Mouse (Mus musculus) neural tube, embryonic 11.5 days (tissue): Measurements from ENCODE around the gene Cdkn2a. TPM values are rescaled to one million over a fixed set of nuclear protein-coding genes. Genes with fewer than 3 reads are reported as not detected.
A peak's percentile ranks its signal among the peaks of the same experiment; 100 is the strongest.

Experiments
- ATAC-seq: fragments of 200-750 bp; cut with Nextera tagmentation; 2 replicates; pipeline ENCODE4 v1.8.0; 2017; ENCODE audit warnings: moderate number of reproducible peaks, mild to moderate bottlenecking, moderate TSS enrichment, moderate library complexity; ENCODE audit not compliant: insufficient read depth, low FRiP score, low TSS enrichment
- DNase-seq: peaks from one replicate; pipeline ENCODE4 v3.0.0-alpha.2; 2015; ENCODE audit warnings: low spot score
- H3K27ac ChIP-seq: fragments of 300-500 bp; sonication (generic); 2 replicates; pipeline ENCODE4 v1.5.1; 2014; ENCODE audit warnings: low read depth, mild to moderate bottlenecking, low read length
- H3K27me3 ChIP-seq: fragments of 300-500 bp; sonication (generic); 2 replicates; pipeline ENCODE4 v1.6.1; 2014; ENCODE audit warnings: mild to moderate bottlenecking, low read length, mixed read lengths; ENCODE audit not compliant: control insufficient read depth, insufficient read depth
- H3K36me3 ChIP-seq: fragments of 300-500 bp; sonication (generic); 2 replicates; pipeline ENCODE4 v1.6.1; 2014; ENCODE audit warnings: mild to moderate bottlenecking, low read length, moderate library complexity, mixed read lengths; ENCODE audit not compliant: control insufficient read depth, insufficient read depth
- H3K4me1 ChIP-seq: fragments of 300-500 bp; sonication (generic); 2 replicates; pipeline ENCODE4 v1.6.1; 2014; ENCODE audit warnings: low read length, mixed read lengths; ENCODE audit not compliant: control insufficient read depth, insufficient read depth
- H3K4me2 ChIP-seq: fragments of 300-500 bp; sonication (generic); 2 replicates; pipeline ENCODE4 v1.6.1; 2014; ENCODE audit warnings: low read depth, mild to moderate bottlenecking, moderate library complexity
- H3K4me3 ChIP-seq: fragments of 300-500 bp; sonication (generic); 2 replicates; pipeline ENCODE4 v1.5.1; 2014; ENCODE audit warnings: low read depth, low read length
- H3K9ac ChIP-seq: fragments of 300-500 bp; sonication (generic); 2 replicates; pipeline ENCODE4 v1.6.1; 2014; ENCODE audit warnings: mild to moderate bottlenecking, low read length
- H3K9me3 ChIP-seq: fragments of 300-500 bp; sonication (generic); 2 replicates; pipeline ENCODE4 v1.6.1; 2016; ENCODE audit warnings: low read length; ENCODE audit not compliant: control insufficient read depth
- WGBS: fragments of 180-500 bp; shearing (Covaris S2); extraction: QIAGEN DNeasy Blood & Tissue Kit; methylation state at CpG from one replicate; pipeline ENCODE4 v1.1.7; 2014; 5-methylcytosine and 5-hydroxymethylcytosine counted together
- polyA plus RNA-seq: library from polyadenylated mRNA; unstranded; fragments of >200 nt; fragmentation: Nextera tagmentation; extraction: Ambion mirVana; gene quantifications from 2 replicates; pipeline ENCODE4 v1.2.1, GENCODE M21; 2014

Gene Cdkn2a
- polyA plus RNA-seq, 1 experiment from 2014 or later = not detected

DNA sequence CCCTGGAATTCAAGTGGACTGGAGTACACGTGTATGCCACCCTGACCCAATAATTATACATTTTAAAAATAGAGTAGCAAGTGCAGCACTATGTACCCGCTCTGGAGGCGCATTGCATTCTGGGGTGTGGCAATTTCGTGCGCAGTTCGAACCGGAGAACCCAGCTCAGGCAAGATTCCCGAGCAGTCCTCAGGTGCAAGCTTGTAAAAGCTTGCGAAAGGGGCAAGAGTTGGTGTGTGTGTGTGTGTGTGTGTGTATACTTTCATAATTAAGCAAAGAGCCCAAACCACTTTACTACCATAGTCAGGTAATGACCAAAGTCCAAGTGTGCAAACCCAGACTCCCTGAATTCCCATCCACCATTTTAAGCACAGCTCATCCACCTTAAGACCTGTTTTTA is 20.9 kb downstream of the Cdkn2a start:
- H3K4me1 ChIP-seq = no peaks in the 10 kb centered on the region
- no peak overlapping the region for H3K4me3 ChIP-seq
- H3K27ac ChIP-seq = no peak overlapping the region
- peaks cover 82% of the 10 kb centered on the region for H3K27me3 ChIP-seq
- no peak overlapping the region for H3K9ac ChIP-seq
- H3K9me3 ChIP-seq = no peaks in the 10 kb centered on the region
- DNase-seq (no peak), ATAC-seq (no peak)
- 0% methylated on average over 9 of the region's 9 CpGs for WGBS
- no peak overlapping the region for H3K4me2 ChIP-seq
- no peaks in the 10 kb centered on the region for H3K36me3 ChIP-seq

- DNase-seq (peak; percentile 28), ATAC-seq (no peak)
- no peaks in the 10 kb centered on the region for H3K9me3 ChIP-seq
- H3K36me3 ChIP-seq = no peaks in the 10 kb centered on the region
- WGBS = under 1% methylated on average over 20 of the region's 20 CpGs
- no peak overlapping the region for H3K9ac ChIP-seq
- H3K4me2 ChIP-seq = no peak overlapping the region
- no peak overlapping the region for H3K27ac ChIP-seq
- H3K27me3 ChIP-seq = peaks cover 77% of the 10 kb centered on the region
- no peaks in the 10 kb centered on the region for H3K4me1 ChIP-seq
- no peak overlapping the region for H3K4me3 ChIP-seq
Observed at GRCm38 (mm10) chr4:89272961-89273540, 21.4 kb downstream of the Cdkn2a start.

GRCm38 (mm10) chr4:89272101-89272718 is 22.2 kb downstream of the Cdkn2a start:
- no peaks in the 10 kb centered on the region for H3K9me3 ChIP-seq
- no peak overlapping the region for H3K9ac ChIP-seq
- DNase-seq (no peak), ATAC-seq (0 out of 2 replicates have a peak, but pooled peaks have one; percentile 20)
- H3K36me3 ChIP-seq = no peaks in the 10 kb centered on the region
- H3K4me2 ChIP-seq = no peak overlapping the region
- peaks cover 69% of the 10 kb centered on the region for H3K27me3 ChIP-seq
- no peak overlapping the region for H3K4me3 ChIP-seq
- no peaks in the 10 kb centered on the region for H3K4me1 ChIP-seq
- WGBS = 4% methylated on average over 18 of the region's 18 CpGs
- no peak overlapping the region for H3K27ac ChIP-seq

DNA sequence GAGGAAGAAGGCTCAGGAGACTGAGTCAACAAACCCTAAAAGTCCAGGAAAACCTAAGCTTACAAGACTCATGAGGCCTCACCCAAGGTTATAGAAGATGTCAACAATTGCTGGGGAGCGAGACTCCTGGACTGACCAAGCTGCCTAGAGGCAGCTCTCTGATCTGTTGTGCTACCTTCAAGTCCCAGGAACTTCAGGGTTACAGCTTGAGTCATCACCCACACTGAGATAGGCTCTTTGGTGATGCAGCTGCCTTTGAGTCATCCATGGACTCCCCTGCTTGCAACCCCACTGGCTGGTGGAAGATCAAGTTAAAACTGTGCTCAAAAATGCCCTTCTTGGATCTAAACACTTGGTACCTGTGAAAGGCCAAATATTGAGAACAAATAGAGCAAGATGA is 36.7 kb downstream of the Cdkn2a start:
- Histone ChIP-seq H3K27ac (no peak overlapping the region), H3K27me3 (no peaks in the 10 kb centered on the region), H3K4me3 (no peak overlapping the region), H3K9me3 (no peaks in the 10 kb centered on the region), H3K36me3 (no peaks in the 10 kb centered on the region), H3K4me1 (no peaks in the 10 kb centered on the region), H3K4me2 (no peak overlapping the region), H3K9ac (no peak overlapping the region)
- WGBS = 78% methylated on average over 1 of the region's 1 CpGs
- ATAC-seq (no peak), DNase-seq (no peak)

GRCm38 (mm10) chr4:89234446-89234845 is 60.0 kb downstream of the Cdkn2a start:
- no peak overlapping the region for H3K27ac ChIP-seq
- no peak overlapping the region for H3K4me2 ChIP-seq
- DNase-seq (no peak), ATAC-seq (no peak)
- H3K4me3 ChIP-seq = no peak overlapping the region
- no peaks in the 10 kb centered on the region for H3K9me3 ChIP-seq
- WGBS = 90% methylated on average over 8 of the region's 8 CpGs
- H3K4me1 ChIP-seq = no peaks in the 10 kb centered on the region
- no peak overlapping the region for H3K9ac ChIP-seq
- no peaks in the 10 kb centered on the region for H3K27me3 ChIP-seq
- H3K36me3 ChIP-seq = no peaks in the 10 kb centered on the region

Other genes starting within 250 kb of the Cdkn2a start
- gene Mtap, start 157.5 kb downstream of the Cdkn2a start, polyA plus RNA-seq = 82.3 and 82.8 TPM in 2 replicates
- 0.46 and 0.76 TPM in 2 replicates for gene Cdkn2b, start 16.4 kb upstream of the Cdkn2a start, polyA plus RNA-seq